Mouse (Mus musculus) liver, embryonic 14.5 days (tissue): ENCODE data around the gene Gm20662. TPM values are rescaled to one million over a fixed set of nuclear protein-coding genes. Genes with fewer than 3 reads are reported as not detected.

ENCODE experiments used
- ATAC-seq: fragments of 200-750 bp; cut with Nextera tagmentation; 2 replicates; pipeline ENCODE4 v1.8.0; 2017; ENCODE audit warnings: moderate number of reproducible peaks, mild to moderate bottlenecking, moderate library complexity; ENCODE audit not compliant: insufficient read depth
- DNase-seq, 3 experiments: peaks; one replicate each; pipeline ENCODE4 v3.0.0-alpha.2; 2012 to 2013; ENCODE audit warnings: low read depth in 3 of 3, low spot score in 3 of 3
- H3K27ac ChIP-seq: fragments of 300-500 bp; sonication (generic); 2 replicates; pipeline ENCODE4 v1.5.1; 2014; ENCODE audit warnings: moderate library complexity, mild to moderate bottlenecking, control low read depth, inconsistent platforms
- H3K27me3 ChIP-seq: fragments of 300-500 bp; sonication (generic); 2 replicates; pipeline ENCODE4 v1.6.1; 2014; ENCODE audit warnings: mild to moderate bottlenecking, low read length, moderate library complexity; ENCODE audit not compliant: control insufficient read depth, insufficient read depth
- H3K36me3 ChIP-seq: fragments of 300-500 bp; sonication (generic); replicated peaks from 2 replicates; pipeline ENCODE4 v1.6.1; 2014; ENCODE audit warnings: low read depth; ENCODE audit not compliant: control insufficient read depth, insufficient read depth
- H3K4me1 ChIP-seq, 2 experiments: fragments of 200-500 bp in 1 of 2; fragments of 300-500 bp in 1 of 2; sonication (generic) in 1 of 2; replicated peaks; 2 replicates each; pipeline ENCODE4 v1.6.1; 2012 to 2014; ENCODE audit warnings: antibody characterized with exemption in 1 of 2, inconsistent platforms in 1 of 2, low read length in 1 of 2; ENCODE audit not compliant: control insufficient read depth in 2 of 2, insufficient read depth in 2 of 2
- H3K4me2 ChIP-seq: fragments of 300-500 bp; sonication (generic); 2 replicates; pipeline ENCODE4 v1.6.1; 2014; ENCODE audit warnings: low read depth, mild to moderate bottlenecking, control low read depth, moderate library complexity
- H3K4me3 ChIP-seq, 2 experiments: fragments of 200-500 bp in 1 of 2; fragments of 300-500 bp in 1 of 2; sonication (generic) in 1 of 2; 2 replicates each; pipeline ENCODE4 v1.5.1; 2012 to 2014; ENCODE audit warnings: low read depth in 2 of 2, low read length in 2 of 2, mild to moderate bottlenecking in 2 of 2, control low read depth in 1 of 2, inconsistent platforms in 1 of 2, moderate library complexity in 1 of 2; ENCODE audit not compliant: insufficient read depth in 1 of 2
- H3K9ac ChIP-seq: fragments of 300-500 bp; sonication (generic); replicated peaks from 2 replicates; pipeline ENCODE4 v1.6.1; 2014; ENCODE audit warnings: mild to moderate bottlenecking, control low read depth, moderate library complexity
- H3K9me3 ChIP-seq: fragments of 300-500 bp; sonication (generic); 2 replicates; pipeline ENCODE4 v1.6.1; 2016; ENCODE audit warnings: low read length, mixed read lengths; ENCODE audit not compliant: control insufficient read depth
- CTCF ChIP-seq: IDR thresholded peaks from 2 replicates; pipeline ENCODE4 v1.5.1; 2016; ENCODE audit warnings: antibody characterized with exemption, low read depth, control low read depth
- EP300 ChIP-seq: IDR thresholded peaks from 2 replicates; pipeline ENCODE4 v1.6.1; 2016; ENCODE audit warnings: antibody characterized with exemption, low read depth
- WGBS: fragments of 180-500 bp; shearing (Covaris S2); extraction: QIAGEN DNeasy Blood & Tissue Kit; methylation state at CpG from one replicate; pipeline ENCODE4 v1.1.7; 2014; ENCODE audit not compliant: insufficient replicate concordance; 5-methylcytosine and 5-hydroxymethylcytosine counted together
- polyA plus RNA-seq, 2 experiments: library from polyadenylated mRNA; depleted of rRNA in 1 of 2; stranded (reverse) in 1 of 2; unstranded in 1 of 2; fragments of >200 nt; fragmentation: Nextera tagmentation in 1 of 2; extraction: Ambion mirVana in 1 of 2; gene quantifications; 2 replicates each; pipeline versions ENCODE4 v1.2.1 to v1.2.3; 2012 to 2014

Gm20662 gene
- 0.47 and 0.95 TPM in 2 replicates for polyA plus RNA-seq (2012; rRNA removed)
- not detected in 2 replicates for polyA plus RNA-seq (2014; fragmentation: Nextera tagmentation; extraction: Ambion mirVana)

- Histone ChIP-seq H3K36me3 (no peaks in the 10 kb centered on the region), H3K4me3 (no peak within 1 kb of the TSS), H3K4me1 (no peaks in the 10 kb centered on the region), H3K9ac (no peak within 1 kb of the TSS), H3K27me3 (no peaks in the 10 kb centered on the region), H3K4me2 (no peak within 1 kb of the TSS), H3K9me3 (no peaks in the 10 kb centered on the region), H3K27ac (no peak within 1 kb of the TSS)
- WGBS = 69% methylated on average over 5 of the region's 5 CpGs
- TF ChIP-seq CTCF (no peak), EP300 (no peak)
- DNase-seq (no peak), ATAC-seq (no peak)
Measured at GRCm38 (mm10) chr9:107996049-107996448, at the start of gene Gm20662. Gm20662 (plus strand) TSS chr9:107996349.

DNA sequence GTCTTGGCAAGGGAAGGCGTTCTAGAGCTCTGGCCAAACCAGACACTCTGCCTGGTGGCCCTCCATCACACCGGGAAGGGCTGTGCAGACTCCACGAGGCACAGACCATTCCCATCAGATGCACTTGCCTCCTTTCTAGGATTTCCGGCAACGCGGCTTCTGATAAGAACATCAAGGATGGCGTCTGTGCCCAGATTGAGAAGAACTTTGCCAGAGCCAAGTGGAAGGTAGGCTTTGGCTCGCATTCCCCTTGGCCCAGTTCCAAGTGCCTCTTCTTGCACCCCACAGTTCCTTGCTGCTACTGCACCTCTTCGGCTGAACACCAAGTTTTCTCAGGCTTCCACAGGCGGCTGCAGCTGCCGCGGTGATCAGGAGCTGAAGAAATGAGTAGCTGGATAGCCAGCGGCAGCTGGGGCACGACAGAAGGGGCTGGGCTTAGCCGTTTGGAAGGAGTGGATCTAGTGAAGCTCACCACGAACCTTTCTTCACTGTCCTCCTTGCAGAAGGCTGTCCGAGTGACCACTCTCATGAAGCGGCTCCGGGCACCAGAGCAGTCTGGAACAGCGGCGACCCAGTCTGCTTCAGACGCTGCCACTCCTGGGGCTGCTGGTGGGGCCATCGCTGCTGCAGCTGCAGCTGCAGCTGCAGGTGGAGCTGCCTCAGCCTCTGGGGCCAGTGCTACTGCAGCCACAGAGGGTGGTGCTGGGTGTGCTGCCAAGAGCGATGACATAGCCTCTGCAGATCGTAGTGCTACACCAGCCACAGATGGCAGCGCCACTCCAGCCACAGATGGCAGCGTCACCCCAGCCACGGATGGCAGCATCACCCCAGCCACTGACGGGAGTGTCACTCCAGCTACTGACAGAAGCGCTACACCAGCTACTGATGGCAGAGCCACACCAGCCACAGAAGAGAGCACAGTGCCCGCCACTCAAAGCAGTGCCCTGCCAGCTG is 48.6 kb upstream of the Gm20662 start:
- ATAC-seq (no peak), DNase-seq (no peak)
- TF ChIP-seq EP300 (no peak), CTCF (no peak)
- Histone ChIP-seq H3K9ac (no peak overlapping the region), H3K27me3 (no peaks in the 10 kb centered on the region), H3K4me2 (no peak overlapping the region), H3K4me1 (peaks cover 7 to 14% of the 10 kb centered on the region in 2 experiments; a peak in 3 of 4 replicates), H3K9me3 (no peaks in the 10 kb centered on the region), H3K4me3 (no peak overlapping the region), H3K27ac (no peak overlapping the region), H3K36me3 (no peaks in the 10 kb centered on the region)
- 77% methylated on average over 31 of the region's 31 CpGs for WGBS

GRCm38 (mm10) chr9:107949184-107949921 is 46.8 kb upstream of the Gm20662 start:
- Histone ChIP-seq H3K9me3 (no peaks in the 10 kb centered on the region), H3K9ac (no peak overlapping the region), H3K27me3 (no peaks in the 10 kb centered on the region), H3K4me3 (no peak overlapping the region), H3K36me3 (no peaks in the 10 kb centered on the region), H3K4me1 (peaks cover 7 to 17% of the 10 kb centered on the region in 2 experiments; a peak in 3 of 4 replicates), H3K27ac (no peak overlapping the region), H3K4me2 (no peak overlapping the region)
- 68% methylated on average over 13 of the region's 13 CpGs for WGBS
- ATAC-seq = no peak
- no peak for DNase-seq
- no peak for TF ChIP-seq EP300
- no peak for TF ChIP-seq CTCF

DNA sequence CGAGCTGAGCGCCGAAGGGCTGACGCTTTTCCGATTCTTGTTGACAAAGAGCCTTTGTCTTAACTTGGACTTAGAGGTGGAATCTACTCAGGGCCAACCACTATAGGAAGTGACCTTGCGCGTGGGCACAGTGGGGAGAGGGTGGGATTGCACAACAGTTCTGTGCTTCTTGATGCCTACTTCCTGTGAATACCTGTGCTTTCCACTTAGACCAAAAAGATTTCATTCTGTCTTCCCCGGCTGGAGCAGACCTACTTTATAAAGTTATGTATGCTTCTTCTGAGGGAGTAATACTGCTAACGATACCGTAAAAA is 46.3 kb upstream of the Gm20662 start, which contains the start of gene Traip:
Traip (plus strand) TSS at position 215 of the 314 bp plus-strand sequence.
- 77% methylated on average over 10 of the region's 10 CpGs for WGBS
- Histone ChIP-seq H3K9ac (peak within 1 kb of the TSS; percentile 82), H3K36me3 (no peaks in the 10 kb centered on the region), H3K27ac (peak within 1 kb of the TSS; percentile 56), H3K4me1 (peaks cover 7 to 17% of the 10 kb centered on the region in 2 experiments; a peak in 3 of 4 replicates), H3K4me2 (peak within 1 kb of the TSS; percentile 80), H3K4me3 (peak within 1 kb of the TSS; percentile 90 to 93), H3K9me3 (no peaks in the 10 kb centered on the region), H3K27me3 (no peaks in the 10 kb centered on the region)
- DNase-seq (no peak), ATAC-seq (no peak)
- TF ChIP-seq EP300 (no peak), CTCF (no peak)
